Mouse (Mus musculus): ENCODE data around the gene Gjc2. TPM values are rescaled to one million over a fixed set of nuclear protein-coding genes. Genes with fewer than 3 reads are reported as not detected.

Gene Gjc2
- polyA plus RNA-seq, 1 experiment = 2.7 TPM

- no peaks in the 10 kb centered on the region for H3K27me3 ChIP-seq (ENCODE audit: control insufficient read depth, insufficient read depth, low read length)
- no peak for TF ChIP-seq POLR2A (IDR thresholded peaks at IDR 0.05; ENCODE audit: control insufficient read depth, low read depth, low read length)
- no peak for TF ChIP-seq CTCF (IDR thresholded peaks at IDR 0.05; ENCODE audit: control insufficient read depth, insufficient read depth, insufficient replicate concordance, low read depth, low read length)
- peak overlapping the region; percentile 96; the same call in 1 of the 2 replicates for H3K4me3 ChIP-seq (ENCODE audit: control insufficient read depth, low read depth, low read length)
- H3K36me3 ChIP-seq (ENCODE audit: control insufficient read depth, insufficient read depth, low read length) = no peaks in the 10 kb centered on the region
- no peak overlapping the region for H3K27ac ChIP-seq (ENCODE audit: control insufficient read depth, insufficient read depth, low read depth, low read length)
- peaks cover 24% of the 10 kb centered on the region for H3K4me1 ChIP-seq (ENCODE audit: control insufficient read depth, insufficient read depth, low read length)
Observed at GRCm38 (mm10) chr11:59226251-59226650, 43.2 kb upstream of the Gjc2 start.

GRCm38 (mm10) chr11:59225167-59225566 is 42.2 kb upstream of the Gjc2 start:
- Histone ChIP-seq H3K27me3 (ENCODE audit: control insufficient read depth, insufficient read depth, low read length) (no peaks in the 10 kb centered on the region), H3K36me3 (ENCODE audit: control insufficient read depth, insufficient read depth, low read length) (no peaks in the 10 kb centered on the region), H3K27ac (ENCODE audit: control insufficient read depth, insufficient read depth, low read depth, low read length) (no peak overlapping the region), H3K4me1 (ENCODE audit: control insufficient read depth, insufficient read depth, low read length) (peaks cover 25% of the 10 kb centered on the region), H3K4me3 (ENCODE audit: control insufficient read depth, low read depth, low read length) (no peak overlapping the region)
- no peak for TF ChIP-seq CTCF (IDR thresholded peaks at IDR 0.05; ENCODE audit: control insufficient read depth, insufficient read depth, insufficient replicate concordance, low read depth, low read length)

- Histone ChIP-seq H3K4me1 (ENCODE audit: control insufficient read depth, insufficient read depth, low read length) (peaks cover 25% of the 10 kb centered on the region), H3K27ac (ENCODE audit: control insufficient read depth, insufficient read depth, low read depth, low read length) (no peak overlapping the region), H3K4me3 (ENCODE audit: control insufficient read depth, low read depth, low read length) (no peak overlapping the region), H3K27me3 (ENCODE audit: control insufficient read depth, insufficient read depth, low read length) (no peaks in the 10 kb centered on the region), H3K36me3 (ENCODE audit: control insufficient read depth, insufficient read depth, low read length) (no peaks in the 10 kb centered on the region)
- TF ChIP-seq CTCF (IDR thresholded peaks at IDR 0.05; ENCODE audit: control insufficient read depth, insufficient read depth, insufficient replicate concordance, low read depth, low read length) = no peak
- TF ChIP-seq POLR2A (IDR thresholded peaks at IDR 0.05; ENCODE audit: control insufficient read depth, low read depth, low read length) = no peak
Observed at GRCm38 (mm10) chr11:59224470-59224869, 41.5 kb upstream of the Gjc2 start.

- Histone ChIP-seq H3K36me3 (ENCODE audit: control insufficient read depth, insufficient read depth, low read length) (no peaks in the 10 kb centered on the region), H3K27ac (ENCODE audit: control insufficient read depth, insufficient read depth, low read depth, low read length) (no peak overlapping the region), H3K4me1 (ENCODE audit: control insufficient read depth, insufficient read depth, low read length) (peaks cover 25% of the 10 kb centered on the region), H3K27me3 (ENCODE audit: control insufficient read depth, insufficient read depth, low read length) (no peaks in the 10 kb centered on the region), H3K4me3 (ENCODE audit: control insufficient read depth, low read depth, low read length) (no peak overlapping the region)
- TF ChIP-seq CTCF (IDR thresholded peaks at IDR 0.05; ENCODE audit: control insufficient read depth, insufficient read depth, insufficient replicate concordance, low read depth, low read length) (no peak), POLR2A (IDR thresholded peaks at IDR 0.05; ENCODE audit: control insufficient read depth, low read depth, low read length) (no peak)
Observed at GRCm38 (mm10) chr11:59224025-59224424, 41.0 kb upstream of the Gjc2 start.

- TF ChIP-seq CTCF (IDR thresholded peaks at IDR 0.05; ENCODE audit: control insufficient read depth, insufficient read depth, insufficient replicate concordance, low read depth, low read length) (no peak), POLR2A (IDR thresholded peaks at IDR 0.05; ENCODE audit: control insufficient read depth, low read depth, low read length) (no peak)
- no peak overlapping the region for H3K4me3 ChIP-seq (ENCODE audit: control insufficient read depth, low read depth, low read length)
- H3K36me3 ChIP-seq (ENCODE audit: control insufficient read depth, insufficient read depth, low read length) = no peaks in the 10 kb centered on the region
- H3K27ac ChIP-seq (ENCODE audit: control insufficient read depth, insufficient read depth, low read depth, low read length) = no peak overlapping the region
- H3K27me3 ChIP-seq (ENCODE audit: control insufficient read depth, insufficient read depth, low read length) = no peaks in the 10 kb centered on the region
- peaks cover 21% of the 10 kb centered on the region for H3K4me1 ChIP-seq (ENCODE audit: control insufficient read depth, insufficient read depth, low read length)
Observed at GRCm38 (mm10) chr11:59222306-59222705, 39.3 kb upstream of the Gjc2 start.

- Histone ChIP-seq H3K27ac (ENCODE audit: control insufficient read depth, insufficient read depth, low read depth, low read length) (no peak overlapping the region), H3K27me3 (ENCODE audit: control insufficient read depth, insufficient read depth, low read length) (no peaks in the 10 kb centered on the region), H3K36me3 (ENCODE audit: control insufficient read depth, insufficient read depth, low read length) (no peaks in the 10 kb centered on the region), H3K4me3 (ENCODE audit: control insufficient read depth, low read depth, low read length) (no peak overlapping the region), H3K4me1 (ENCODE audit: control insufficient read depth, insufficient read depth, low read length) (peaks cover 14% of the 10 kb centered on the region; the same call in 1 of the 2 replicates)
- no peak for TF ChIP-seq CTCF (IDR thresholded peaks at IDR 0.05; ENCODE audit: control insufficient read depth, insufficient read depth, insufficient replicate concordance, low read depth, low read length)
- TF ChIP-seq POLR2A (IDR thresholded peaks at IDR 0.05; ENCODE audit: control insufficient read depth, low read depth, low read length) = no peak
Observed at GRCm38 (mm10) chr11:59221604-59222003, 38.6 kb upstream of the Gjc2 start.

- Histone ChIP-seq H3K27me3 (ENCODE audit: control insufficient read depth, insufficient read depth, low read length) (no peaks in the 10 kb centered on the region), H3K4me1 (ENCODE audit: control insufficient read depth, insufficient read depth, low read length) (peaks cover 10% of the 10 kb centered on the region; the same call in 1 of the 2 replicates), H3K36me3 (ENCODE audit: control insufficient read depth, insufficient read depth, low read length) (no peaks in the 10 kb centered on the region), H3K27ac (ENCODE audit: control insufficient read depth, insufficient read depth, low read depth, low read length) (no peak overlapping the region), H3K4me3 (ENCODE audit: control insufficient read depth, low read depth, low read length) (no peak overlapping the region)
- TF ChIP-seq POLR2A (IDR thresholded peaks at IDR 0.05; ENCODE audit: control insufficient read depth, low read depth, low read length) = no peak
- no peak; the same call in 1 of the 2 replicates for TF ChIP-seq CTCF (IDR thresholded peaks at IDR 0.05; ENCODE audit: control insufficient read depth, insufficient read depth, insufficient replicate concordance, low read depth, low read length)
Observed at GRCm38 (mm10) chr11:59219064-59219463, 36.1 kb upstream of the Gjc2 start.

Measured in testis, adult 2 months (tissue).